Mouse (Mus musculus): Measurements from ENCODE around the gene Sema6c.
"Not testable (repeated sequence)": the region's sequence is repeated elsewhere in the genome, so short reads cannot be mapped to it uniquely, and the experiment has no call there.

Sema6c gene

GRCm38 (mm10) chr3:95159987-95160963 is at the start of gene Sema6c:
TSS of gene Sema6c (plus strand) at chr3:95160457.
- peak; percentile 80 for DNase-seq (ENCODE audit: low spot score)

DNA sequence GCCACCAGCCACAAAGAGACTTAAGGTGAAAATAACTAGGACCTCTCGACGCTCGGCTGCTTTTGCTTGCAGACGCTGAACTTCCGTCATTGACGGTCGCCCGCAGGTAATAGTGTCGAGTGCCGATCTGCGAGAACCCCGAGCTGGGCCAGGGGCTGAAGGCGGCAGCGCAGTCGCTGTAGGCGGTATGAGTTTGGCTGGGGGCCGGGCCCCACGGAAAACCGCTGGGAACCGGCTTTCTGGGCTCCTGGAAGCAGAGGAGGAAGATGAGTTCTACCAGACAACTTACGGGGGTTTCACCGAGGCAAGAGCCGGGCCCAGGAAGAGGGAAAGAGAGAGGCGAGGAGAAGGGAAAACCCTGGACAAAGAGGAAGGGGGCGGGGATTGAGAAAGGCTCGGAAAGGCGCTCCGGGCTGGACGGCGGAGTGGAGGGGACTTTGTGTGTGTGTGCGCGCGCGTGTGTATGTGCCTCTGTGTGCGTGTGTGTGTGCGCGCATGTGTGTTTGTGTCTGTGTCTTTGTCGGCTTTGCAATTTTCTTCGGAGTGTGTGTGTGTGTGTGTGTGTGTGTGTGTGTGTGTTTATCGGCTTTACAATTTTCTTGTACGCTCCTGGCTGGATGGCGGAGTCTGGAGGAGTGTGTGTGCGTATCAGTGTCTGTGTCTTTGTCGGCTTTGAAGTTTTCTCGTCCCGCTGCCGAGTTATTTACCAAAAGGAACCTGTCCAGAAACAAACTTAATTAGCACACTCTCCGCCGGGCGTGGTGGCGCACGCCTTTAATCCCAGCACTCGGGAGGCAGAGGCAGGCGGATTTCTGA is 49.1 kb upstream of the Sema6c start, which contains the start of gene Vps72:
Vps72 (plus strand) TSS at position 112 of the 816 bp plus-strand sequence.
- peak; percentile 77 for DNase-seq (ENCODE audit: low spot score)

GRCm38 (mm10) chr3:95112760-95113159 is 47.5 kb upstream of the Sema6c start:
- DNase-seq (ENCODE audit: low spot score) = no peak

DNA sequence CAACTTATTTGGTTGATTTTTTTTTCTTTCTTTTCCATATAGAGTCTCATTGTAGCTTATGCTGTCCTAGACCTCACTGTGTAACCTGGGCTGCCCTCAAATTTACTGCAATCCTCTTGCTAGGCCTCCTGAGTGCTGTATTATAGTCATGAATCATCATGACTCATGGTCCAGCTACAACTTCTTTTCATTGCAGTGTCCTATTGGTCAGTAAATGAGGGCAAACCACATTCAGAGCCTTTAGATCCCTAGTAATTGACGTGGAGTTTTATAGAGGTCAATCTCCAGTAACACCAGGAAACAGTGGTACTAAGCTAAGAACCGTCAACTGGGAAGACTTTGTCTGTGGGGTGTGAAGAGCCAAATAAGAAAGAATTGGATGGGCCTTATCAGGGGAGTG is 42.5 kb upstream of the Sema6c start:
- DNase-seq (ENCODE audit: low spot score) = no peak

DNA sequence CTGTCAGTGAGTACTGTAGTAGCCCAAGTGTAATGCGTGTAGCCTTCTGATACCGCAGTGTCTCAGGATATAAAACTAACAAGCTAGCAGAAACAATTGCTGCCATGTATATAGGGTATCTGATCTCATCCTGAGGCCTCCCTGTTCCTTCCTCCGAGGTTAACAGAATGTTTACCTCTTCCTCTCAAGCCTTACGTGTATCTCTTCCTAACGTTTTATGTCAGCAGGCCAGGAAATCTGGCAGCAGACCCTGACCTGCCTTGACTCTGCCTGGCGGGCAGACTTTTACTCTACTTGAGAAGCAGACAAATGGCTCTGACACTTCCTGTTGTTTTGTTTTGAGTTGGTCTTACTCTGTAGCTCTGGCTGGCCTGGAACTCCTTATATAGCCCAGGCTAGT is 38.7 kb upstream of the Sema6c start:
- DNase-seq (ENCODE audit: low spot score) = no peak

DNA sequence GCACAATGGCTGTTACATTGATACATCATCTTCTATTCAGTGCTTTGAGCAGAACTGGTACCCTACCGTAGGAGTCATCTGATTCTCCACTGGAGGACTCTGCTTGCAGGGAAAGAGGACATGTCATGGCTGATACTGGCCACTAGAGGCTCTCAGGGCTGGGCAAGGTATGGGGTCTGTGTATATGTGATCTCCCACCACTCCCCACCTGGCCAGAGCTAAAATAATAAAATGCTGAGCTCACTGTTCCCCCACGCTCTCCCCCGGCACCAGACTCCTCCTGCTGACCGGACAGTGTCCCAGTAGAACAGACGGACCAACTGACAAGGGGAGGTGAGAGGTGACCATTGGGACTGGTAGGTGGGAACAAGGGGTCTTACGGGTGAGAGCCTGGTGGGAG is 36.0 kb upstream of the Sema6c start, which contains the start of gene Tmod4:
Tmod4 (plus strand) TSS at position 231 of the 400 bp plus-strand sequence.
- no peak for DNase-seq (ENCODE audit: low spot score)

GRCm38 (mm10) chr3:95124972-95125371 is 35.3 kb upstream of the Sema6c start:
- DNase-seq (ENCODE audit: low spot score) = no peak

DNA sequence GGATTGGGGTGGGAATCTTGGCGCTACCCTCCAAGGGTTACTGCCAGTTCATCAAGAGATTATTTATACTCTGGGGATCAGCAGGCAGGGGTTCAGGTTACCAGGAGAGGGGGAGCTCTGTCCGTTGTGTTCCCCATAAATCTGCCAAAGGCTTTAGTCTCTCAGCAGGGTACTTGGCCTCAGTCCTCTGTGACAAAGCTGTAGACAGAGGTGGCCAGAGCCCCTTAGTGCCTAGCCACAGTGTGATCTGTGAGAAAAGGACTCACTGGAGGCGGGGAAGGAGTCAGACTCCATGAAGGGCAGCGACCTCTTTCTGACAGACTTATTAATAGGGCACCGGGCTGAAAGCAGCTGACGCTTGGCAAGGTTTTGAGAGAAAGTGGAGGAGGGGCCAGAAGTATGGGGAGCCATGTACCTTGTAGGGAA is 31.0 kb upstream of the Sema6c start:
- DNase-seq (ENCODE audit: low spot score) = no peak

- DNase-seq (ENCODE audit: low spot score) = no peak
Measured at GRCm38 (mm10) chr3:95130081-95130480, 30.2 kb upstream of the Sema6c start.

GRCm38 (mm10) chr3:95132389-95132788 is 27.9 kb upstream of the Sema6c start:
- not testable (repeated sequence) for DNase-seq (ENCODE audit: low spot score)

DNA sequence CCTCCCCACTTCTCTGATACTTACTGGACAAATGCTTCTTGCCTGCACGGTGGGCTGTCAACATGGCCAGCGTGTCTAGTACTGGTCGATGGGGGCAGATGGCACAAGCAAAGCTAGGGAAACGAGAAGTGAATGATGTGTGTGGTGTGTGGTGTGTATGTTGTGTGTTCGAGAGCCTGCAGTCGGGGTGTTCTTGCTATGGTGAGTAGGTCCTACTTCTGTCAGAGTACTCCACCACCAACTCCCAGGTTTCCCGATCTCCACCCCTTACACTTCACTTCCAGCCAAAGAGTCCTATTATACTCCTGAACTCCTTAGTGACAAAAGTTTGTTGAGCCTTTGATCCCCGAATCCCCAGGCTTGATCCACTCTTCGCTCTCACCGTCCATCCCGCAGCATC is 27.1 kb upstream of the Sema6c start:
- no peak for DNase-seq (ENCODE audit: low spot score)

DNA sequence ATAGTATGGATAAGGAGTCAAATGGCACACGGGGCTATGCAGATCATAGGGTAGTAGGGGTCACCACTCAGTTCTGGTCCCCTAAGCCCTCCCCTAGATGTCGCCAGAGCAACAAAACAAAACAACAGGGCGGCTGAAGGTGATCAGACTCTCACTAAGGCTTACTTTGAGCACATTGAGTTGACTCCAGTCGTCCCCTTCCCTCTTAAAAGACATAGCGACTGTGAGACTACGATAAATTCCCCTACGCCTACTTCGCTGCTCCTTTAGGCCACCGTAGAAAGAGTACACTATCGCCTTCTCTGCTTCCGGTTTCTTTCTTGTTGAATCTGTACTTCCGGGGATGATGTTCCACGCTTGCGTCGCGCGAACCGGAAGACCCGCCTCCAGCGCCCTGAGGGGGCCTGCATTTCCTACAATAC is 26.6 kb upstream of the Sema6c start, which contains the start of the genes Scnm1 and Lysmd1:
Scnm1 (minus strand) TSS at position 332 of the 422 bp plus-strand sequence.
Lysmd1 (plus strand) TSS at position 409 of the 422 bp plus-strand sequence.
- DNase-seq (ENCODE audit: low spot score) = peak; percentile 90

GRCm38 (mm10) chr3:95134133-95134532 is 26.1 kb upstream of the Sema6c start:
- not testable (repeated sequence) for DNase-seq (ENCODE audit: low spot score)

GRCm38 (mm10) chr3:95135023-95135422 is 25.2 kb upstream of the Sema6c start:
- DNase-seq (ENCODE audit: low spot score) = peak; percentile 53

GRCm38 (mm10) chr3:95135433-95136052 is 24.7 kb upstream of the Sema6c start:
- DNase-seq (ENCODE audit: low spot score) = no peak

- no peak for DNase-seq (ENCODE audit: low spot score)
Measured at GRCm38 (mm10) chr3:95136336-95136735, 23.9 kb upstream of the Sema6c start.

DNA sequence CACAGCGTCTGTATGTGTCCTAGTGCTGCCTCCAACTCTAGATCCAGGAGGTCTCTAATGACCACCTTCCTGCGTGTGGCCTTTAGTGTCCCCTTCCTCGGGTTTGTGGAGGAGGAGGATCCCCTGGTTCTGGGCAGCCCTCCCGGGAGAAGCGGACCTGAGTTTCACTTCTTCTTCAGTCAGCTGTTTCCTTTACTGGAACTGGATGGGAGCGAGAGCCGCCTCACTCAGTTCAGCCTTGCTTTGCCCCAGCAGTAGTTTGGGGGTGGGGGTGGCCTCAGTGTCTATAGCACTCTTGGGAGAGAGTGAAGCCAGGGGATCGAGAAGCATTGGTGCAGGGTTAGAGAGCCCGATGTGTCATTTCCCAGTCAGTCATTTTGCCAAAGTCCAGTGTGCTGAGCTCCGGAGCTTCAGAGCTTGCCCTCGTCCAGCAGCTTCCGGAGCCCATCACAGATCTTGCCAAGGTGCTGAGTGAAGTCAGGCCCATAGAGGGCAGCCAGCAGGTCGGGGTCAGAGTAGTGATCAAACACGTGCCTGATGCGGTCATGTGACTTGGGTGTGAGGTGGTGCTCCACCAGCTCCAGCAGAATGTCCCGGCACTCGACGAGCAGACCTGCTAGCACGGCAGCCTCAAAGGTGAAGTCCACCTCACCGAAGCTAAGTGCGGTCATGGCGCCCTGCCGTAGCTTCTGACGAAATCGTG is 20.5 kb upstream of the Sema6c start:
- DNase-seq (ENCODE audit: low spot score) = no peak

DNA sequence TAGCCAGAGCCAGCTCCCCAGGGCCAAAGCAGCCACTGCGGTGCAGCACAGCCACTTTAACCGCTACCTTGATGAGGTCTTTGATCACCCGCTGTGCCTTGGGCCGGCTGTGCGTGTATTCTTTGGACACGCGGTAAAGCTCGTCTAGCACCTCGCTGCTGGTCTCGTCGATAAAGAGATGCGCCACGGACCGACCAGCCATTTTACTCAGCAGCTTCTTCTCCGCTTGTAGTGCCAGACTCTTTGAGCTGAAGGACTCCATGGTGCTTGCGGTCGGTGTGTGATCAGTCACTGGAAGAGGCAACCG is 20.0 kb upstream of the Sema6c start:
- DNase-seq (ENCODE audit: low spot score) = no peak

DNA sequence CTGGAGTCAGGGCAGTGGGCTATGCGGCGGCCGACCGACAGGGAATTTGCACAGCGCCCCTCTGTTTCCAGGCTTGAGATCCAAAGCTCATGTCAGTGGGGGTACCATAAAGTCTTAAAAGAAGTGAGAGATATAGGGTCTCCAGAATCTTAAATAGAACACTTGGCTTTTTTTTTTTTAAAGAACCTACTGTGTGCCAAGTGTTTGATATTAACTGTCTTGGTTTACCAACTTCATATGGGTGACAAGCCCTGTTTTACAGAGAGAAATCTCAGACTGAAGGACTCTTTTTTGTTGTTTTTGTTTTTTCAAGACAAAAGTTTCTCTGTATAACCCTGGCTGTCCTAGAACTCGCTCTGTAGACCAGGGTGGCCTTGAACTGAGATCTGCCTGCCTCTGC is 19.5 kb upstream of the Sema6c start:
- no peak for DNase-seq (ENCODE audit: low spot score)

DNA sequence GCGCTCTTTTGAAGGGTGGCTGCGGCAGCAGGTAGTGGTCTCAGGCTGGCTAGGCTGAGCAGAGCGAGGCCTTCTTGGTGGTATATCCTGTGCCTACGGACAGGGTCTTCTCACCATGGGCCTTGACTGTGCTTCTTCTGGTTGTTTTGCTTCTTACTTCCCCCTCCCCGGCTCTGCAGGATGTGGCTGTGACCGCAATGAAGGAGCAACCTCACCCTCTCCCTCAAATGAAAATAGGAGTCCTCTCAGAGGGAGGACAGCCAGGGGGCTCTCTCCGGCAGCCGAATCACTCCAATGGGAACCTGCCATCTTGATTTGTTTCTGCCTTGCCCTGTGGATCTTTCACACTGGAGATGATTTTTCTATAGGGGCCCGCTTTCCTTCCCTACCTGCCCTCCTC is 18.8 kb upstream of the Sema6c start:
- DNase-seq (ENCODE audit: low spot score) = no peak

DNA sequence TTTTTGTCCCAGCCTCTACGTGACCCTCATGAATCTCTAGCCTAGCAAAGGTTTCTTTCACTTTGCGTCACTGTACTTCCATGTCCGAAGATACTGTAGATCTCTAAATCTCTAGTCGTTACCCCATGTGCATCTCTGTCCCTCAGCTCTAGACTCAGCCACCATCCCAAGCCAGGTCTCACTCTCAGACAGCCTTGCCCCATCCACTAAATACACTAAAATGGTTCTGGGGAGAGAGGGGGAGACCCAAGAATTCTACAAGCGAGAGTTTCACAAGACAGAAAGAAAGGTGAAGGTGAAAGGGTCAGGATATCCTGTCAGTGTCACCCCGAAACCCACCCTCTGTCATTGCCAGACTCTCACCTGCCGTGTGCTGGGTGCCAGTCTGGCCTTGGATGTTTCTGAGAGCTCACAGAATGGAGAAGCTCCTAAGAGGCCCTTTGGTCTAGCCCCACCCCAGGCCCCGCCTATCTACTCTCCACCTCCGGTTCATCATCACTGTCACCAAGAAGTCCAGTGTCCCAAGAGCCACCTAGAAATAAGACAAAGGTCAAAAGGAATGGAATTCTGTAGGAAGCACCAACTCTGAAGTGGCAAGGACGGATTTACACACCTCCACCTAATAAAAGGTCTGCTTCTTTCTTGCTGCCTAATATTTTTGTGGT is 18.2 kb upstream of the Sema6c start, which contains the start of gene Tnfaip8l2:
Tnfaip8l2 (minus strand) TSS at position 409 of the 665 bp plus-strand sequence.
- no peak for DNase-seq (ENCODE audit: low spot score)

Data from c-Kit-positive CD71-positive TER-119-positive erythroid progenitor cells, embryonic 14.5 days (primary cell).